Comparison of ENCODE assay signal across 7 mouse cellular contexts in the genomic region with DNA sequence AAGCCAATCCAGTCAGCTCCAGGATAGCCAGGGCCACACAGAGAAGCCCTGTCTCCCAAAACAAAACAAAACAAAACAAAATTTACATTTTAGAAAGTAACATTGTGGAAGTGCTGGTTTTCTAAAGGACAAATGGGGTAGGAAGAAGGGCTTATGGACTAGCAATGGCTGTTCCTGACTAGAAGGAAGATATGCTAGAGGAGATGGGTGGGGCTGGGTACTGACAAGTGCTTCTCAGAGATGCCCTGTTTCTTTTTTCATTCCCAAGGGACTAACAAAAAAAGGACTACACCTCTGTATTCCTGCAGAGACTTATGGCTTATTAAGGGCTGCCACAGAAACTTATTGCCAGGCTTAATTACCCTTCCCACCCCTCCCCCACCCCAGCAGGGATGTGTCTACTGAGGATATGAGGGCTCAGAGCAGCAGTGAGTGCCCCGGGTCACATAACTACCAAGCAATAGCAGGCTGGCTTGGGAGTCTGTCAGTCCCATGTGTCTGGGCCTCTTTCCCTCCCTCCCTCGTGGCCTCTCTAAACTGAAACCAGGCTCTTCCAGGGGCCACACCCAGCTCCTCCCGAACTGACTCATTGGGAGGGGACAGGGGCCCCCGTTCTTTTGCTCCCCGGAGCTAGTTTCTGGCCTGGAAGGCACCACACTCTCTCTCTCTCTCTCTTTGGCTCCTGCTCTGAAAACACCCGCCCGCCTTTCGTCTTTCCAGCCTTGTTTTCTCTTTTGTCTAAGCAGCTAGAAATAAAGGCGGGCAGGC. TPM values are rescaled to one million over a fixed set of nuclear protein-coding genes. Genes with fewer than 3 reads are reported as not detected.
DNase-seq lines count a peak whose midpoint lies in the region; ATAC-seq and TF ChIP-seq lines count a peak whose summit lies in the region.

No protein-coding gene starts in this region.

- peak; percentile 34 for TF ChIP-seq POLR2A in myocyte (IDR thresholded peaks at IDR 0.05; ENCODE audit: insufficient read length, low read depth)

- ATAC-seq in limb, embryonic 11.5 days (ENCODE audit: insufficient number of reproducible peaks, low FRiP score, low TSS enrichment, low read depth) = no peak

- peak; percentile 7 for DNase-seq in MN1 (ENCODE audit: low spot score)
- peak; percentile 48 for DNase-seq in c-Kit-positive CD71-positive TER-119-negative erythroid progenitor cells, embryonic 14.5 days (ENCODE audit: low read depth)
- peak; percentile 59 to 75 for DNase-seq in heart, adult 18-20 months
- DNase-seq in limb, embryonic 11.5 days (ENCODE audit: low spot score) = peak; percentile 58
- no peak for DNase-seq in thymus, postnatal 4 days
- DNase-seq in thymus, postnatal 10 days (ENCODE audit: low spot score in 2 of 2) = no peak

- WGBS in limb, embryonic 11.5 days = 8% methylated on average over 9 of the region's 9 CpGs

- H3K4me2 ChIP-seq in limb, embryonic 11.5 days (ENCODE audit: low read depth, severe bottlenecking) = peak overlapping the region; percentile 20; the same call in 1 of the 2 replicates
- H3K4me2 ChIP-seq in myocyte (ENCODE audit: low read depth) = peak overlapping the region; percentile 68

- no peak overlapping the region for H3ac ChIP-seq in myocyte (ENCODE audit: control insufficient read depth, insufficient read length)

- no peaks in the 10 kb centered on the region for H3K27me3 ChIP-seq in limb, embryonic 11.5 days (ENCODE audit: control insufficient read depth, insufficient read depth, low read length)
- no peaks in the 10 kb centered on the region for H3K27me3 ChIP-seq in myocyte (ENCODE audit: control insufficient read depth, insufficient read depth, insufficient read length)

- H3K27ac ChIP-seq in limb, embryonic 11.5 days (replicated peaks; ENCODE audit: low read depth, low read length) = 0 out of 2 replicates have a peak overlapping the region, but pooled peaks have one; percentile 36

- H3K4me1 ChIP-seq in limb, embryonic 11.5 days (ENCODE audit: control insufficient read depth, insufficient read depth, low read length) = peaks cover 19% of the 10 kb centered on the region

- H3K9ac ChIP-seq in limb, embryonic 11.5 days (ENCODE audit: low read length) = peak overlapping the region; percentile 40; the same call in 1 of the 2 replicates

- H3K79me2 ChIP-seq in myocyte (ENCODE audit: control insufficient read depth, insufficient read depth) = no peaks in the 10 kb centered on the region

- H3K4me3 ChIP-seq in limb, embryonic 11.5 days (ENCODE audit: low read depth, low read length) = no peak overlapping the region
- peak overlapping the region; percentile 12 for H3K4me3 ChIP-seq in myocyte

- H3K9me3 ChIP-seq in limb, embryonic 11.5 days (ENCODE audit: control insufficient read depth, low read length) = no peaks in the 10 kb centered on the region

- no peaks in the 10 kb centered on the region for H3K36me3 ChIP-seq in limb, embryonic 11.5 days (ENCODE audit: control insufficient read depth, insufficient read depth, low read length)
- H3K36me3 ChIP-seq in myocyte (ENCODE audit: control insufficient read depth, insufficient read depth) = no peaks in the 10 kb centered on the region

TF ChIP-seq in myocyte, 11 proteins besides CTCF, POLR2A, EP300 and RAD21:
- TF ChIP-seq REST (IDR thresholded peaks at IDR 0.05; ENCODE audit: insufficient read depth, insufficient read length) (no peak), MYOG (IDR thresholded peaks at IDR 0.05; ENCODE audit: control insufficient read depth in 1 of 3, insufficient read depth in 1 of 3, insufficient read length in 2 of 3, low read depth in 2 of 3) (no peak), E2F4 (IDR thresholded peaks at IDR 0.05; ENCODE audit: insufficient read depth) (no peak), TCF12 (IDR thresholded peaks at IDR 0.05; ENCODE audit: insufficient read depth, poor library complexity, severe bottlenecking) (no peak), TCF3 (IDR thresholded peaks at IDR 0.05; ENCODE audit: insufficient read length, low read depth) (no peak), POLR2AphosphoS2 (IDR thresholded peaks at IDR 0.05; ENCODE audit: insufficient read length, low read depth) (no peak), CEBPB (IDR thresholded peaks at IDR 0.05; ENCODE audit: insufficient read depth, poor library complexity, severe bottlenecking) (no peak), MAX (IDR thresholded peaks at IDR 0.05; ENCODE audit: low read depth) (no peak), USF1 (IDR thresholded peaks at IDR 0.05; ENCODE audit: low read depth) (no peak), MYOD1 (IDR thresholded peaks at IDR 0.05; ENCODE audit: control insufficient read depth in 1 of 3, insufficient read length in 2 of 3, low read depth in 2 of 3) (no peak), SRF (IDR thresholded peaks at IDR 0.05; ENCODE audit: control insufficient read depth, insufficient read length, low read depth) (no peak)

RNA-seq across cellular contexts. Expression of a gene that starts 10.0 kb away (rescaled TPM):
- total RNA-seq in heart, adult 18-20 months (2021) = 1 to 10 TPM; 2.0 to 2.3 TPM
- polyA plus RNA-seq in limb, embryonic 11.5 days (2014; fragmentation: Nextera tagmentation; extraction: Ambion mirVana) = 2.8 and 2.9 TPM in 2 replicates
- 0.31 TPM for polyA plus RNA-seq in myocyte (2012; fragmentation: generic; extraction: Trizol)

Comparison
In these comparisons a context has a peak if more than half of its experiments do, and no peak if none do; other contexts are left out.
1. DNase-seq: peak in MN1 (single experiment), c-Kit-positive CD71-positive TER-119-negative erythroid progenitor cells, embryonic 14.5 days (single experiment), heart, adult 18-20 months (2 of 2) and limb, embryonic 11.5 days (single experiment); none in thymus, postnatal 4 days (single experiment) and thymus, postnatal 10 days (0 of 2).